Mouse (Mus musculus): ENCODE data around the gene Akr7a5.

Gene Akr7a5

GRCm38 (mm10) chr4:139310171-139310898, at the start of gene Akr7a5, which contains the start of gene Pqlc2:
Gene Akr7a5, plus strand, starts transcription at chr4:139310744.
Gene Pqlc2, minus strand, starts transcription at chr4:139310708.
- in situ Hi-C loops (cut with MseI, MboI) = no loop called here

- in situ Hi-C loops (cut with MseI, MboI) = no loop called here
Measured at GRCm38 (mm10) chr4:139262981-139263380, 47.6 kb upstream of the Akr7a5 start.

- in situ Hi-C loops (cut with MseI, MboI) = no loop called here
Measured at GRCm38 (mm10) chr4:139265783-139266499, 44.6 kb upstream of the Akr7a5 start.

- in situ Hi-C loops (cut with MseI, MboI) = no loop called here
Measured at GRCm38 (mm10) chr4:139266500-139266865, 44.1 kb upstream of the Akr7a5 start.

- in situ Hi-C loops (cut with MseI, MboI) = no loop called here
Measured at GRCm38 (mm10) chr4:139267335-139267734, 43.2 kb upstream of the Akr7a5 start.

GRCm38 (mm10) chr4:139268242-139268641, 42.3 kb upstream of the Akr7a5 start:
- in situ Hi-C loops (cut with MseI, MboI) = no loop called here

GRCm38 (mm10) chr4:139270168-139270567, 40.4 kb upstream of the Akr7a5 start:
- in situ Hi-C loops (cut with MseI, MboI) = no loop called here

- in situ Hi-C loops (cut with MseI, MboI) = no loop called here
Measured at GRCm38 (mm10) chr4:139271562-139271961, 39.0 kb upstream of the Akr7a5 start.

- in situ Hi-C loops (cut with MseI, MboI) = no loop called here
Measured at GRCm38 (mm10) chr4:139272951-139273680, 37.4 kb upstream of the Akr7a5 start.

- in situ Hi-C loops (cut with MseI, MboI) = no loop called here
Measured at GRCm38 (mm10) chr4:139274573-139274972, 36.0 kb upstream of the Akr7a5 start.

- in situ Hi-C loops (cut with MseI, MboI) = no loop called here
Measured at GRCm38 (mm10) chr4:139276411-139276810, 34.1 kb upstream of the Akr7a5 start.

- in situ Hi-C loops (cut with MseI, MboI) = no loop called here
Measured at GRCm38 (mm10) chr4:139280530-139280929, 30.0 kb upstream of the Akr7a5 start.

- in situ Hi-C loops (cut with MseI, MboI) = no loop called here
Measured at GRCm38 (mm10) chr4:139281791-139282345, 28.7 kb upstream of the Akr7a5 start.

GRCm38 (mm10) chr4:139282955-139283417, 27.6 kb upstream of the Akr7a5 start:
- in situ Hi-C loops (cut with MseI, MboI) = no loop called here

- in situ Hi-C loops (cut with MseI, MboI) = no loop called here
Measured at GRCm38 (mm10) chr4:139284877-139285276, 25.7 kb upstream of the Akr7a5 start.

- in situ Hi-C loops (cut with MseI, MboI) = no loop called here
Measured at GRCm38 (mm10) chr4:139286234-139286633, 24.3 kb upstream of the Akr7a5 start.

GRCm38 (mm10) chr4:139287122-139287863, 23.3 kb upstream of the Akr7a5 start:
- in situ Hi-C loops (cut with MseI, MboI) = no loop called here

GRCm38 (mm10) chr4:139289017-139289416, 21.5 kb upstream of the Akr7a5 start:
- in situ Hi-C loops (cut with MseI, MboI) = no loop called here

- in situ Hi-C loops (cut with MseI, MboI) = no loop called here
Measured at GRCm38 (mm10) chr4:139291099-139291498, 19.4 kb upstream of the Akr7a5 start.

- in situ Hi-C loops (cut with MseI, MboI) = no loop called here
Measured at GRCm38 (mm10) chr4:139292038-139292437, 18.5 kb upstream of the Akr7a5 start.

- in situ Hi-C loops (cut with MseI, MboI) = no loop called here
Measured at GRCm38 (mm10) chr4:139297566-139297965, 13.0 kb upstream of the Akr7a5 start.

All from mouse trophoblast stem cell (cell line).